Mouse (Mus musculus) heart, embryonic 16.5 days (tissue): ENCODE data around the gene Ermp1. TPM values are rescaled to one million over a fixed set of nuclear protein-coding genes. Genes with fewer than 3 reads are reported as not detected.

Experiments
- ATAC-seq: fragments of 200-750 bp; cut with Nextera tagmentation; replicated peaks from 2 replicates; pipeline ENCODE4 v1.8.0; 2017; ENCODE audit warnings: moderate number of reproducible peaks; ENCODE audit not compliant: insufficient read depth, low FRiP score; ENCODE audit errors: extremely low read depth
- H3K27ac ChIP-seq: fragments of 300-500 bp; sonication (generic); 2 replicates; pipeline ENCODE4 v1.5.1; 2014; ENCODE audit warnings: mild to moderate bottlenecking, low read length, control low read depth, moderate library complexity
- H3K27me3 ChIP-seq: fragments of 300-500 bp; sonication (generic); 2 replicates; pipeline ENCODE4 v1.6.1; 2014; ENCODE audit warnings: low read length, mixed read lengths; ENCODE audit not compliant: control insufficient read depth, insufficient read depth
- H3K36me3 ChIP-seq: fragments of 300-500 bp; sonication (generic); 2 replicates; pipeline ENCODE4 v1.6.1; 2014; ENCODE audit not compliant: control insufficient read depth, insufficient read depth
- H3K4me1 ChIP-seq: fragments of 300-500 bp; sonication (generic); 2 replicates; pipeline ENCODE4 v1.6.1; 2014; ENCODE audit warnings: low read length, mixed read lengths; ENCODE audit not compliant: control insufficient read depth, insufficient read depth
- H3K4me2 ChIP-seq: fragments of 300-500 bp; sonication (generic); 2 replicates; pipeline ENCODE4 v1.6.1; 2014; ENCODE audit warnings: low read depth, mild to moderate bottlenecking, control low read depth, low read length
- H3K4me3 ChIP-seq: fragments of 300-500 bp; sonication (generic); 2 replicates; pipeline ENCODE4 v1.5.1; 2014; ENCODE audit warnings: mild to moderate bottlenecking, control low read depth, low read length
- H3K9ac ChIP-seq: fragments of 300-500 bp; sonication (generic); 2 replicates; pipeline ENCODE4 v1.6.1; 2014; ENCODE audit warnings: low read length, control low read depth
- H3K9me3 ChIP-seq: fragments of 300-500 bp; sonication (generic); replicated peaks from 2 replicates; pipeline ENCODE4 v1.6.1; 2016; ENCODE audit warnings: low read length; ENCODE audit not compliant: control insufficient read depth
- WGBS: fragments of 180-500 bp; shearing (Covaris S2); extraction: QIAGEN DNeasy Blood & Tissue Kit; methylation state at CpG from one replicate; pipeline ENCODE4 v1.1.7; 2014; 5-methylcytosine and 5-hydroxymethylcytosine counted together
- polyA plus RNA-seq: library from polyadenylated mRNA; unstranded; fragments of >200 nt; fragmentation: Nextera tagmentation; extraction: Ambion mirVana; gene quantifications from 2 replicates; pipeline ENCODE4 v1.2.1, GENCODE M21; 2015

Gene Ermp1
- polyA plus RNA-seq, 1 experiment from 2014 or later = 8.8 TPM

GRCm38 (mm10) chr19:29643194-29643922 is 4.9 kb downstream of the Ermp1 start:
- Histone ChIP-seq H3K27ac (no peak overlapping the region), H3K4me3 (no peak overlapping the region), H3K4me1 (peaks cover 6% of the 10 kb centered on the region; the same call in 1 of the 2 replicates), H3K9me3 (0 out of 2 replicates have a peak, but pooled peaks cover 4% of the 10 kb centered on the region), H3K36me3 (peaks cover 6% of the 10 kb centered on the region), H3K27me3 (no peaks in the 10 kb centered on the region), H3K9ac (no peak overlapping the region), H3K4me2 (no peak overlapping the region)
- WGBS = 88% methylated on average over 11 of the region's 11 CpGs
- ATAC-seq = no peak

GRCm38 (mm10) chr19:29642211-29642610 is 6.0 kb downstream of the Ermp1 start:
- no peak overlapping the region for H3K9ac ChIP-seq
- no peak overlapping the region for H3K27ac ChIP-seq
- H3K4me1 ChIP-seq = peaks cover 6% of the 10 kb centered on the region; the same call in 1 of the 2 replicates
- no peaks in the 10 kb centered on the region for H3K27me3 ChIP-seq
- no peak for ATAC-seq
- peaks cover 6% of the 10 kb centered on the region for H3K36me3 ChIP-seq
- H3K4me2 ChIP-seq = no peak overlapping the region
- WGBS = 55% methylated on average over 6 of the region's 6 CpGs
- no peak overlapping the region for H3K4me3 ChIP-seq
- H3K9me3 ChIP-seq = 0 out of 2 replicates have a peak, but pooled peaks cover 4% of the 10 kb centered on the region

GRCm38 (mm10) chr19:29641510-29641909 is 6.7 kb downstream of the Ermp1 start:
- 0 out of 2 replicates have a peak overlapping the region, but pooled peaks have one; percentile 17 for H3K27ac ChIP-seq
- H3K4me3 ChIP-seq = no peak overlapping the region
- H3K9me3 ChIP-seq = 0 out of 2 replicates have a peak, but pooled peaks cover 4% of the 10 kb centered on the region
- ATAC-seq = no peak
- H3K4me1 ChIP-seq = peaks cover 6% of the 10 kb centered on the region; the same call in 1 of the 2 replicates
- H3K4me2 ChIP-seq = peak overlapping the region; percentile 36; the same call in 1 of the 2 replicates
- WGBS = 83% methylated on average over 5 of the region's 5 CpGs
- H3K9ac ChIP-seq = no peak overlapping the region
- H3K27me3 ChIP-seq = no peaks in the 10 kb centered on the region
- peaks cover 6% of the 10 kb centered on the region for H3K36me3 ChIP-seq

- 43% methylated on average over 7 of the region's 9 CpGs for WGBS
- no peaks in the 10 kb centered on the region for H3K27me3 ChIP-seq
- ATAC-seq = peak; percentile 52; the same call in 1 of the 2 replicates
- H3K27ac ChIP-seq = peak overlapping the region; percentile 18; the same call in 1 of the 2 replicates
- H3K9me3 ChIP-seq = 0 out of 2 replicates have a peak, but pooled peaks cover 4% of the 10 kb centered on the region
- peaks cover 6% of the 10 kb centered on the region; the same call in 1 of the 2 replicates for H3K4me1 ChIP-seq
- no peak overlapping the region for H3K9ac ChIP-seq
- peaks cover 6% of the 10 kb centered on the region for H3K36me3 ChIP-seq
- peak overlapping the region; percentile 36 for H3K4me2 ChIP-seq
- peak overlapping the region; percentile 8; the same call in 1 of the 2 replicates for H3K4me3 ChIP-seq
These were observed 7.2 kb downstream of the Ermp1 start for GRCm38 (mm10) chr19:29641055-29641454.

- Histone ChIP-seq H3K9ac (no peak overlapping the region), H3K27ac (no peak overlapping the region), H3K36me3 (peaks cover 9% of the 10 kb centered on the region), H3K9me3 (no peaks in the 10 kb centered on the region), H3K4me2 (no peak overlapping the region), H3K27me3 (peaks cover 29% of the 10 kb centered on the region), H3K4me3 (no peak overlapping the region), H3K4me1 (peaks cover 14% of the 10 kb centered on the region; the same call in 1 of the 2 replicates)
- ATAC-seq = no peak
- WGBS = 71% methylated on average over 2 of the region's 2 CpGs
These were observed 36.1 kb downstream of the Ermp1 start for GRCm38 (mm10) chr19:29612102-29612501.

DNA sequence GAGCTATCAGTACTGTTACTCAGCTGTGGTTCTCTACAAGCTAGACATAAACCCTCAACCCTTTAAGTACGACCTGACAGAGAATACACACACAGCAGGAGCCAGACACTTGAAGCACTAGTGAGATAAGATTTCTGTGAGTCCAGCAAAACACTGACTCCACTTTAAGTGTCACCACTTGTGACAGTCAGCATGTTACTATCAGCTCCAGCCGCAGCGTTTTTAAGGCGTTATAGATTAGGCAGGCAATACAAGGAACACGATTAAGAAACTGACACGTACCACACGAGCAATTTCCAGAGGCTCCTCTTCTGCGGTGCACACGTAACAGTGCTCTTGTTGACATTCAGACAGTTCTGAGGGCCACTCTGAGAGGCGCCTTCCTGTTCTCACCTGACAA is 37.3 kb downstream of the Ermp1 start:
- Histone ChIP-seq H3K27ac (peak overlapping the region; percentile 24; the same call in 1 of the 2 replicates), H3K4me2 (no peak overlapping the region), H3K4me1 (peaks cover 14% of the 10 kb centered on the region; the same call in 1 of the 2 replicates), H3K36me3 (peaks cover 9% of the 10 kb centered on the region), H3K4me3 (no peak overlapping the region), H3K9me3 (no peaks in the 10 kb centered on the region), H3K27me3 (peaks cover 30% of the 10 kb centered on the region), H3K9ac (no peak overlapping the region)
- 31% methylated on average over 10 of the region's 10 CpGs for WGBS
- peak; percentile 91 for ATAC-seq

- H3K4me1 ChIP-seq = peaks cover 14% of the 10 kb centered on the region; the same call in 1 of the 2 replicates
- H3K4me2 ChIP-seq = no peak overlapping the region
- no peak overlapping the region for H3K27ac ChIP-seq
- no peak overlapping the region for H3K4me3 ChIP-seq
- WGBS = 70% methylated on average over 4 of the region's 4 CpGs
- H3K9me3 ChIP-seq = no peaks in the 10 kb centered on the region
- ATAC-seq = no peak
- peaks cover 19% of the 10 kb centered on the region for H3K27me3 ChIP-seq
- H3K9ac ChIP-seq = no peak overlapping the region
- peaks cover 15% of the 10 kb centered on the region for H3K36me3 ChIP-seq
These were observed 40.0 kb downstream of the Ermp1 start for GRCm38 (mm10) chr19:29608212-29608611.

DNA sequence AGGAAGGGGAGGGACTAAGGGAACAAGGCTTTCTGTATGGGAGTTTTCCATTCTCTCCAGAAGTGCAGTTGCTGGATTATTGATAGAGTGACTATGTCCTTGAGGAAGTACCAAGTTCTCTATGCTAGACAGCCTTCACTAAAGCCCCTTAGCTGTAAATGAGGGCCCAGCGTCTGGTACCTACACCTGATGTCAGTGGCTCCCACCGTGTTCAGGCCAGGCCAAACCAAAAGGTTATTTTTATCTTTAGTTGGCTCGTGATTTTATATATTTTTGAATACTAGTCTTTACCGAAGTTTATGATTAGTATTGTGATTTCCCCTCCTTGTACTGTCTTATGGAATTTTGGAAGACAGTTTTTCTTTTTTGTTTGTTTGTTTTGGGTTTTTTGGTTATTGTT is 40.7 kb downstream of the Ermp1 start:
- peaks cover 18% of the 10 kb centered on the region for H3K36me3 ChIP-seq
- no peak for ATAC-seq
- peaks cover 12% of the 10 kb centered on the region for H3K27me3 ChIP-seq
- no peak overlapping the region for H3K4me2 ChIP-seq
- no peak overlapping the region for H3K27ac ChIP-seq
- no peaks in the 10 kb centered on the region for H3K9me3 ChIP-seq
- no peak overlapping the region for H3K4me3 ChIP-seq
- peaks cover 14% of the 10 kb centered on the region; the same call in 1 of the 2 replicates for H3K4me1 ChIP-seq
- H3K9ac ChIP-seq = no peak overlapping the region
- WGBS = 92% methylated on average over 4 of the region's 4 CpGs

DNA sequence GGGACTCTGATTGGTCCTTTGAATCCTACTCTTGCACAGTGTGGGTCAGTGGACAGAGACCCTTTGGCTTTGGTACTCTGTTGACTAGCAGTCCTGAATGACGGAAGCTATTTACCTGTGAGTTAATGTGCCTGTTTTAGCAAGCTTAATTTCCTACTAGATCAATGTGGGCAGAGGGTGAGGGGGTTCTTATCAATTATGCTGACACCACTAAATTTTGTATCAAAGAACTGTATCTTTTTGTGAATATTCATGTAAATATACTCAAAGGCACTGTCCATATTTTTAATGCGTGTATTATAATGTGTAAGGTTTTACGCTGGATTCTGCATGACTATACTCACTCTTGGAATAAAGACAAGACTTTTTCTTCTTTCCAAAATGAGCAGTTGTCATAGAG is 43.6 kb downstream of the Ermp1 start:
- no peak for ATAC-seq
- no peaks in the 10 kb centered on the region for H3K9me3 ChIP-seq
- no peak overlapping the region for H3K9ac ChIP-seq
- H3K36me3 ChIP-seq = peaks cover 23% of the 10 kb centered on the region
- H3K4me2 ChIP-seq = no peak overlapping the region
- H3K27ac ChIP-seq = no peak overlapping the region
- H3K4me1 ChIP-seq = no peaks in the 10 kb centered on the region
- no peak overlapping the region for H3K4me3 ChIP-seq
- H3K27me3 ChIP-seq = peaks cover 12% of the 10 kb centered on the region
- 93% methylated on average over 3 of the region's 3 CpGs for WGBS
